Mouse (Mus musculus): ENCODE measurements around the gene Inpp5d. TPM values are rescaled to one million over a fixed set of nuclear protein-coding genes. Genes with fewer than 3 reads are reported as not detected.
"Not testable (repeated sequence)": the region's sequence is repeated elsewhere in the genome, so short reads cannot be mapped to it uniquely, and the experiment has no call there.

Inpp5d gene
- polyA plus RNA-seq, 1 experiment, result 36.0 TPM

- H3K4me1 ChIP-seq (ENCODE audit: control insufficient read depth, insufficient read depth, insufficient read length, low read length), result no peaks in the 10 kb centered on the region
- no peak for TF ChIP-seq POLR2A (IDR thresholded peaks at IDR 0.05; ENCODE audit: low read depth, low read length)
- TF ChIP-seq CTCF (IDR thresholded peaks at IDR 0.05; ENCODE audit: extremely low read depth, insufficient read length, insufficient replicate concordance, low read depth, low read length), result peak; percentile 9; the same call in 1 of the 2 replicates
- no peaks in the 10 kb centered on the region for H3K27me3 ChIP-seq (ENCODE audit: control insufficient read depth, insufficient read depth, low read length)
- no peak overlapping the region for H3K27ac ChIP-seq (ENCODE audit: insufficient read depth, low read depth, low read length)
- 57% methylated on average over 1 of the region's 1 CpGs for WGBS
- H3K36me3 ChIP-seq (ENCODE audit: control insufficient read depth, insufficient read depth, low read length), result no peaks in the 10 kb centered on the region
- no peak overlapping the region for H3K4me3 ChIP-seq (ENCODE audit: low read depth, low read length)
Observed at GRCm38 (mm10) chr1:87667006-87667405, 46.9 kb downstream of the Inpp5d start.

- Histone ChIP-seq H3K27me3 (ENCODE audit: control insufficient read depth, insufficient read depth, low read length) (no peaks in the 10 kb centered on the region), H3K4me3 (ENCODE audit: low read depth, low read length) (no peak overlapping the region), H3K36me3 (ENCODE audit: control insufficient read depth, insufficient read depth, low read length) (no peaks in the 10 kb centered on the region), H3K4me1 (ENCODE audit: control insufficient read depth, insufficient read depth, insufficient read length, low read length) (no peaks in the 10 kb centered on the region), H3K27ac (ENCODE audit: insufficient read depth, low read depth, low read length) (no peak overlapping the region)
- TF ChIP-seq CTCF (IDR thresholded peaks at IDR 0.05; ENCODE audit: extremely low read depth, insufficient read length, insufficient replicate concordance, low read depth, low read length), result no peak
- TF ChIP-seq POLR2A (IDR thresholded peaks at IDR 0.05; ENCODE audit: low read depth, low read length), result no peak
- WGBS, result 91% methylated on average over 7 of the region's 7 CpGs
Observed at GRCm38 (mm10) chr1:87668300-87668699, 48.2 kb downstream of the Inpp5d start.

GRCm38 (mm10) chr1:87671483-87671882 lies 51.4 kb downstream of the Inpp5d start:
- H3K4me3 ChIP-seq (ENCODE audit: low read depth, low read length), result no peak overlapping the region
- H3K4me1 ChIP-seq (ENCODE audit: control insufficient read depth, insufficient read depth, insufficient read length, low read length), result no peaks in the 10 kb centered on the region
- no peak for TF ChIP-seq POLR2A (IDR thresholded peaks at IDR 0.05; ENCODE audit: low read depth, low read length)
- TF ChIP-seq CTCF (IDR thresholded peaks at IDR 0.05; ENCODE audit: extremely low read depth, insufficient read length, insufficient replicate concordance, low read depth, low read length), result no peak
- no peaks in the 10 kb centered on the region for H3K36me3 ChIP-seq (ENCODE audit: control insufficient read depth, insufficient read depth, low read length)
- WGBS, result 54% methylated on average over 4 of the region's 4 CpGs
- H3K27ac ChIP-seq (ENCODE audit: insufficient read depth, low read depth, low read length), result no peak overlapping the region
- no peaks in the 10 kb centered on the region for H3K27me3 ChIP-seq (ENCODE audit: control insufficient read depth, insufficient read depth, low read length)

- WGBS, result 69% methylated on average over 9 of the region's 9 CpGs
- TF ChIP-seq POLR2A (IDR thresholded peaks at IDR 0.05; ENCODE audit: low read depth, low read length), result no peak
- no peak for TF ChIP-seq CTCF (IDR thresholded peaks at IDR 0.05; ENCODE audit: extremely low read depth, insufficient read length, insufficient replicate concordance, low read depth, low read length)
- Histone ChIP-seq H3K4me3 (ENCODE audit: low read depth, low read length) (no peak overlapping the region), H3K27me3 (ENCODE audit: control insufficient read depth, insufficient read depth, low read length) (no peaks in the 10 kb centered on the region), H3K36me3 (ENCODE audit: control insufficient read depth, insufficient read depth, low read length) (no peaks in the 10 kb centered on the region), H3K4me1 (ENCODE audit: control insufficient read depth, insufficient read depth, insufficient read length, low read length) (no peaks in the 10 kb centered on the region), H3K27ac (ENCODE audit: insufficient read depth, low read depth, low read length) (no peak overlapping the region)
Observed at GRCm38 (mm10) chr1:87673822-87674604, 53.9 kb downstream of the Inpp5d start.

GRCm38 (mm10) chr1:87676006-87676405 lies 55.9 kb downstream of the Inpp5d start:
- 70% methylated on average over 6 of the region's 6 CpGs for WGBS
- no peak overlapping the region for H3K4me3 ChIP-seq (ENCODE audit: low read depth, low read length)
- TF ChIP-seq CTCF (IDR thresholded peaks at IDR 0.05; ENCODE audit: extremely low read depth, insufficient read length, insufficient replicate concordance, low read depth, low read length) (no peak), POLR2A (IDR thresholded peaks at IDR 0.05; ENCODE audit: low read depth, low read length) (no peak)
- H3K4me1 ChIP-seq (ENCODE audit: control insufficient read depth, insufficient read depth, insufficient read length, low read length), result no peaks in the 10 kb centered on the region
- H3K27me3 ChIP-seq (ENCODE audit: control insufficient read depth, insufficient read depth, low read length), result no peaks in the 10 kb centered on the region
- no peak overlapping the region for H3K27ac ChIP-seq (ENCODE audit: insufficient read depth, low read depth, low read length)
- H3K36me3 ChIP-seq (ENCODE audit: control insufficient read depth, insufficient read depth, low read length), result no peaks in the 10 kb centered on the region

GRCm38 (mm10) chr1:87679089-87679488 lies 59.0 kb downstream of the Inpp5d start:
- WGBS, result 76% methylated on average over 5 of the region's 5 CpGs
- H3K4me3 ChIP-seq (ENCODE audit: low read depth, low read length), result no peak overlapping the region
- no peak for TF ChIP-seq POLR2A (IDR thresholded peaks at IDR 0.05; ENCODE audit: low read depth, low read length)
- TF ChIP-seq CTCF (IDR thresholded peaks at IDR 0.05; ENCODE audit: extremely low read depth, insufficient read length, insufficient replicate concordance, low read depth, low read length), result no peak
- H3K36me3 ChIP-seq (ENCODE audit: control insufficient read depth, insufficient read depth, low read length), result 0 out of 2 replicates have a peak, but pooled peaks cover 2% of the 10 kb centered on the region
- H3K27ac ChIP-seq (ENCODE audit: insufficient read depth, low read depth, low read length), result no peak overlapping the region
- H3K4me1 ChIP-seq (ENCODE audit: control insufficient read depth, insufficient read depth, insufficient read length, low read length), result no peaks in the 10 kb centered on the region
- no peaks in the 10 kb centered on the region for H3K27me3 ChIP-seq (ENCODE audit: control insufficient read depth, insufficient read depth, low read length)

- Histone ChIP-seq H3K36me3 (ENCODE audit: control insufficient read depth, insufficient read depth, low read length) (0 out of 2 replicates have a peak, but pooled peaks cover 2% of the 10 kb centered on the region), H3K27ac (ENCODE audit: insufficient read depth, low read depth, low read length) (no peak overlapping the region), H3K4me1 (ENCODE audit: control insufficient read depth, insufficient read depth, insufficient read length, low read length) (no peaks in the 10 kb centered on the region), H3K27me3 (ENCODE audit: control insufficient read depth, insufficient read depth, low read length) (no peaks in the 10 kb centered on the region), H3K4me3 (ENCODE audit: low read depth, low read length) (no peak overlapping the region)
- WGBS, result 85% methylated on average over 4 of the region's 4 CpGs
- TF ChIP-seq CTCF (IDR thresholded peaks at IDR 0.05; ENCODE audit: extremely low read depth, insufficient read length, insufficient replicate concordance, low read depth, low read length), result no peak
- TF ChIP-seq POLR2A (IDR thresholded peaks at IDR 0.05; ENCODE audit: low read depth, low read length), result no peak
Observed at GRCm38 (mm10) chr1:87680950-87681349, 60.8 kb downstream of the Inpp5d start.

- not testable (repeated sequence) for H3K4me1 ChIP-seq (ENCODE audit: control insufficient read depth, insufficient read depth, insufficient read length, low read length); H3K36me3 ChIP-seq (ENCODE audit: control insufficient read depth, insufficient read depth, low read length); H3K27ac ChIP-seq (ENCODE audit: insufficient read depth, low read depth, low read length); H3K27me3 ChIP-seq (ENCODE audit: control insufficient read depth, insufficient read depth, low read length); H3K4me3 ChIP-seq (ENCODE audit: low read depth, low read length)
- 78% methylated on average over 7 of the region's 7 CpGs for WGBS
Observed at GRCm38 (mm10) chr1:87682473-87682872, 62.4 kb downstream of the Inpp5d start.
